ENCODE assay signal across 18 mouse cellular contexts in the genomic region with DNA sequence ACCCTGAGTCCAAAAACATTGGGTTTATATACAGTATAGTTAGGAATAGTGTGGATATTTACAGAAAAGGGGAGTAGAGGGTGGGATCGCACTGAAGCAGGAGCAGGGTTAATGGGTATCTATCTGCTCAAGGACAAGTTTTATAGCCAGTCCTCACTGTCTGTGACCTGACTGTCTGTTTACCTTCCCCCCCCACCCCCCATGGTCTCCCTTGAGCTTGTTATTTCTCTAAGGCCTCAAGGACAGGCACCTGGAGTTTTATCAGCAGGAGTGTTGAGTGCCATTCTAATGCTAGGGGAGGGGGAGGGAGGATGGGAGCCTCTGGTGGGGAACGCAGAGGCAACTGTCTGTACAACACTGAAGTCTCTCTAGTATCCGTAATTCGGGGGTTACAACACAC.
"Had no signal": no experiment of that assay in that cellular context is flagged by ENCODE, and none has a peak within 500 bp of the region (broad histone marks: within the 10 kb centered on the region; RNA-seq: fewer than 3 reads in every experiment).

No protein-coding gene starts in this region.

- H3K9ac ChIP-seq: lung, embryonic 14.5 days; midbrain, embryonic 12.5 days; neural tube, embryonic 13.5 days; neural tube, embryonic 15.5 days had no signal

- H3K4me2 ChIP-seq: lung, embryonic 14.5 days; midbrain, embryonic 12.5 days; neural tube, embryonic 13.5 days; neural tube, embryonic 15.5 days had no signal

- H3K9me3 ChIP-seq: midbrain, embryonic 10.5 days; midbrain, embryonic 12.5 days; neural tube, embryonic 13.5 days; neural tube, embryonic 15.5 days had no signal

- ATAC-seq: midbrain, embryonic 16.5 days had no signal

- H3K27ac ChIP-seq: midbrain, embryonic 10.5 days; midbrain, embryonic 12.5 days; neural tube, embryonic 13.5 days; neural tube, embryonic 15.5 days had no signal

- DNase-seq: lung, embryonic 14.5 days; lung, postnatal 10 days; lung, postnatal 4 days; midbrain, embryonic 14.5 days; retina, postnatal 1 day; right cerebral cortex, adult 18-20 months; right cerebral cortex, postnatal 25 days; right cerebral cortex, postnatal 4 days; spleen, adult 18-20 months; thymus, adult 18-20 months; thymus, postnatal 14 days; thymus, postnatal 36 days had no signal

- H3K36me3 ChIP-seq: midbrain, embryonic 10.5 days; midbrain, embryonic 12.5 days; neural tube, embryonic 13.5 days; neural tube, embryonic 15.5 days had no signal

- H3K4me3 ChIP-seq: midbrain, embryonic 10.5 days; midbrain, embryonic 12.5 days; myocyte; neural tube, embryonic 13.5 days; neural tube, embryonic 15.5 days had no signal
